Mouse (Mus musculus) left cerebral cortex, postnatal 25 days (tissue): ENCODE measurements at regions not wholly inside any gene's neighbourhood (a gene's known extent, or its start where the extent isn't known, plus 50 kb on each side); places are given as distances from the start of the nearest gene placed in this dataset.

Experiments used
- DNase-seq, 2 experiments: peaks; one replicate each; pipeline ENCODE4 v3.0.0; 2022; ENCODE audit warnings: low spot score in 2 of 2, mixed read lengths in 1 of 2
- intact Hi-C: fragments of 180-260 bp; cut with DNase I; formaldehyde crosslinking; loops from one replicate; pipeline ENCODE4 v1.15.1; 2025

GRCm38 (mm10) chr3:39978916-39979679 is 552.0 kb upstream of the Intu start:
- DNase-seq = no peak
- intact Hi-C loops = no loop called here

GRCm38 (mm10) chr3:39982656-39983055 is 548.4 kb upstream of the Intu start:
- intact Hi-C loops = no loop called here
- no peak for DNase-seq

- no peak for DNase-seq
- intact Hi-C loops = no loop called here
Measured at GRCm38 (mm10) chr3:39987710-39988109, 543.4 kb upstream of the Intu start.

- DNase-seq = peak; percentile 54 to 71
- intact Hi-C loops = no loop called here
Measured at GRCm38 (mm10) chr3:39998628-39999027, 532.5 kb upstream of the Intu start.

- intact Hi-C loops = loop anchor here (2.0 kb wide), 1 partner anchor 1115 kb away; no protein-coding TSS in a partner anchor
- DNase-seq = peak in 1 of 2 experiments; percentile 6
Measured at GRCm38 (mm10) chr3:39999846-40000245, 531.2 kb upstream of the Intu start.

- no peak for DNase-seq
- intact Hi-C loops = no loop called here
Measured at GRCm38 (mm10) chr3:40002838-40003237, 528.2 kb upstream of the Intu start.

GRCm38 (mm10) chr3:40010051-40010450 is 521.0 kb upstream of the Intu start:
- DNase-seq = no peak

GRCm38 (mm10) chr3:40021682-40022081 is 509.4 kb upstream of the Intu start:
- no peak for DNase-seq
- intact Hi-C loops = no loop called here

More at GRCm38 (mm10) chr3:40010051-40010450, 521.0 kb upstream of the Intu start:
- intact Hi-C loops = no loop called here

- intact Hi-C loops = no loop called here
- no peak for DNase-seq
Measured at GRCm38 (mm10) chr3:40027713-40028112, 503.4 kb upstream of the Intu start.

- intact Hi-C loops = no loop called here
- no peak for DNase-seq
Measured at GRCm38 (mm10) chr3:40036177-40036576, 494.9 kb upstream of the Intu start.

- no peak for DNase-seq
- intact Hi-C loops = no loop called here
Measured at GRCm38 (mm10) chr3:40049721-40050120, 481.4 kb upstream of the Intu start.

GRCm38 (mm10) chr3:40058281-40058680 is 472.8 kb upstream of the Intu start:
- no peak for DNase-seq
- intact Hi-C loops = no loop called here

- peak in 1 of 2 experiments; percentile 15 for DNase-seq
- intact Hi-C loops = no loop called here
Measured at GRCm38 (mm10) chr3:40058719-40059420, 472.2 kb upstream of the Intu start.

GRCm38 (mm10) chr3:40070137-40070667 is 460.9 kb upstream of the Intu start:
- intact Hi-C loops = no loop called here
- DNase-seq = no peak

- intact Hi-C loops = no loop called here
- DNase-seq = no peak
Measured at GRCm38 (mm10) chr3:40076824-40077223, 454.3 kb upstream of the Intu start.

- DNase-seq = peak in 1 of 2 experiments; percentile 77
- intact Hi-C loops = no loop called here
Measured at GRCm38 (mm10) chr3:40085116-40085515, 446.0 kb upstream of the Intu start.

- no peak for DNase-seq
Measured at GRCm38 (mm10) chr3:40091773-40092343, 439.2 kb upstream of the Intu start.

GRCm38 (mm10) chr3:40092765-40093368 is 438.2 kb upstream of the Intu start:
- no peak for DNase-seq
- intact Hi-C loops = no loop called here

More at GRCm38 (mm10) chr3:40091773-40092343, 439.2 kb upstream of the Intu start:
- intact Hi-C loops = no loop called here

GRCm38 (mm10) chr3:40094040-40094439 is 437.0 kb upstream of the Intu start:
- intact Hi-C loops = no loop called here

GRCm38 (mm10) chr3:40094701-40095100 is 436.4 kb upstream of the Intu start:
- DNase-seq = no peak
- intact Hi-C loops = no loop called here

More at GRCm38 (mm10) chr3:40094040-40094439, 437.0 kb upstream of the Intu start:
- no peak for DNase-seq
